Mouse (Mus musculus): ENCODE measurements around the gene Zfp467. TPM values are rescaled to one million over a fixed set of nuclear protein-coding genes. Genes with fewer than 3 reads are reported as not detected.
A peak's percentile ranks its signal among the peaks of the same experiment; 100 is the strongest.

Gene Zfp467
- total and polyA plus RNA-seq, 2 experiments from 2014 or later: 27.5 to 39.4 TPM

GRCm38 (mm10) chr6:48440306-48441014 lies 5.2 kb downstream of the Zfp467 start:
- WGBS: 56% methylated on average over 13 of the region's 14 CpGs
- H3K4me1 ChIP-seq (ENCODE audit: insufficient read depth, low read length): peaks cover 5% of the 10 kb centered on the region
- DNase-seq (ENCODE audit: low spot score) (no peak), ATAC-seq (no peak)
- no peak overlapping the region for H3K27ac ChIP-seq
- no peaks in the 10 kb centered on the region for H3K27me3 ChIP-seq (ENCODE audit: insufficient read depth, low read length)
- no peak overlapping the region for H3K4me2 ChIP-seq (ENCODE audit: low read depth, low read length)
- H3K9me3 ChIP-seq (ENCODE audit: low read length): no peaks in the 10 kb centered on the region
- TF ChIP-seq CTCF (IDR thresholded peaks at IDR 0.05; ENCODE audit: low read depth): no peak
- H3K9ac ChIP-seq (replicated peaks; ENCODE audit: low read length): no peak overlapping the region
- peaks cover 15% of the 10 kb centered on the region for H3K36me3 ChIP-seq (ENCODE audit: insufficient read depth, low read length)
- no peak overlapping the region for H3K4me3 ChIP-seq (ENCODE audit: low read length)

GRCm38 (mm10) chr6:48439654-48440053 lies 6.0 kb downstream of the Zfp467 start:
- Histone ChIP-seq H3K27ac (no peak overlapping the region), H3K36me3 (ENCODE audit: insufficient read depth, low read length) (peaks cover 15% of the 10 kb centered on the region), H3K9me3 (ENCODE audit: low read length) (no peaks in the 10 kb centered on the region), H3K9ac (replicated peaks; ENCODE audit: low read length) (no peak overlapping the region), H3K27me3 (ENCODE audit: insufficient read depth, low read length) (no peaks in the 10 kb centered on the region), H3K4me3 (ENCODE audit: low read length) (no peak overlapping the region), H3K4me2 (ENCODE audit: low read depth, low read length) (no peak overlapping the region), H3K4me1 (ENCODE audit: insufficient read depth, low read length) (peaks cover 9% of the 10 kb centered on the region)
- DNase-seq (ENCODE audit: low spot score): no peak
- TF ChIP-seq CTCF (IDR thresholded peaks at IDR 0.05; ENCODE audit: low read depth): no peak
- ATAC-seq: no peak

GRCm38 (mm10) chr6:48438475-48439125 lies 7.0 kb downstream of the Zfp467 start:
- WGBS: 36% methylated on average over 55 of the region's 55 CpGs
- ATAC-seq (no peak), DNase-seq (ENCODE audit: low spot score) (peak; percentile 58)
- Histone ChIP-seq H3K27ac (no peak overlapping the region), H3K36me3 (ENCODE audit: insufficient read depth, low read length) (peaks cover 15% of the 10 kb centered on the region), H3K9me3 (ENCODE audit: low read length) (no peaks in the 10 kb centered on the region), H3K27me3 (ENCODE audit: insufficient read depth, low read length) (no peaks in the 10 kb centered on the region), H3K4me1 (ENCODE audit: insufficient read depth, low read length) (peaks cover 7% of the 10 kb centered on the region), H3K4me2 (ENCODE audit: low read depth, low read length) (no peak overlapping the region), H3K9ac (replicated peaks; ENCODE audit: low read length) (no peak overlapping the region), H3K4me3 (ENCODE audit: low read length) (no peak overlapping the region)
- no peak for TF ChIP-seq CTCF (IDR thresholded peaks at IDR 0.05; ENCODE audit: low read depth)

GRCm38 (mm10) chr6:48437679-48438376 lies 7.8 kb downstream of the Zfp467 start:
- no peak overlapping the region for H3K4me2 ChIP-seq (ENCODE audit: low read depth, low read length)
- H3K9me3 ChIP-seq (ENCODE audit: low read length): no peaks in the 10 kb centered on the region
- no peak for DNase-seq (ENCODE audit: low spot score)
- ATAC-seq: no peak
- H3K4me3 ChIP-seq (ENCODE audit: low read length): no peak overlapping the region
- peaks cover 4% of the 10 kb centered on the region; the same call in 1 of the 2 replicates for H3K4me1 ChIP-seq (ENCODE audit: insufficient read depth, low read length)
- WGBS: 58% methylated on average over 35 of the region's 35 CpGs
- TF ChIP-seq CTCF (IDR thresholded peaks at IDR 0.05; ENCODE audit: low read depth): no peak
- no peak overlapping the region for H3K9ac ChIP-seq (replicated peaks; ENCODE audit: low read length)
- no peak overlapping the region for H3K27ac ChIP-seq
- peaks cover 15% of the 10 kb centered on the region for H3K36me3 ChIP-seq (ENCODE audit: insufficient read depth, low read length)
- no peaks in the 10 kb centered on the region for H3K27me3 ChIP-seq (ENCODE audit: insufficient read depth, low read length)

GRCm38 (mm10) chr6:48435706-48436349 lies 9.8 kb downstream of the Zfp467 start:
- Histone ChIP-seq H3K36me3 (ENCODE audit: insufficient read depth, low read length) (peaks cover 6% of the 10 kb centered on the region; the same call in 1 of the 2 replicates), H3K9me3 (ENCODE audit: low read length) (no peaks in the 10 kb centered on the region), H3K4me2 (ENCODE audit: low read depth, low read length) (no peak overlapping the region), H3K4me1 (ENCODE audit: insufficient read depth, low read length) (peaks cover 4% of the 10 kb centered on the region; the same call in 1 of the 2 replicates), H3K9ac (replicated peaks; ENCODE audit: low read length) (no peak overlapping the region), H3K27me3 (ENCODE audit: insufficient read depth, low read length) (no peaks in the 10 kb centered on the region), H3K4me3 (ENCODE audit: low read length) (no peak overlapping the region), H3K27ac (no peak overlapping the region)
- DNase-seq (ENCODE audit: low spot score): no peak
- TF ChIP-seq CTCF (IDR thresholded peaks at IDR 0.05; ENCODE audit: low read depth): no peak
- ATAC-seq: no peak
- WGBS: 73% methylated on average over 5 of the region's 5 CpGs

- ATAC-seq: no peak
- no peak overlapping the region for H3K27ac ChIP-seq
- TF ChIP-seq CTCF (IDR thresholded peaks at IDR 0.05; ENCODE audit: low read depth): no peak
- peaks cover 6% of the 10 kb centered on the region; the same call in 1 of the 2 replicates for H3K36me3 ChIP-seq (ENCODE audit: insufficient read depth, low read length)
- no peak overlapping the region for H3K4me3 ChIP-seq (ENCODE audit: low read length)
- 68% methylated on average over 5 of the region's 5 CpGs for WGBS
- DNase-seq (ENCODE audit: low spot score): no peak
- no peaks in the 10 kb centered on the region for H3K9me3 ChIP-seq (ENCODE audit: low read length)
- no peaks in the 10 kb centered on the region for H3K27me3 ChIP-seq (ENCODE audit: insufficient read depth, low read length)
- no peak overlapping the region for H3K9ac ChIP-seq (replicated peaks; ENCODE audit: low read length)
- peaks cover 4% of the 10 kb centered on the region; the same call in 1 of the 2 replicates for H3K4me1 ChIP-seq (ENCODE audit: insufficient read depth, low read length)
- no peak overlapping the region for H3K4me2 ChIP-seq (ENCODE audit: low read depth, low read length)
Measured at GRCm38 (mm10) chr6:48435111-48435510, 10.5 kb downstream of the Zfp467 start.
